Mouse (Mus musculus) thymus, adult 18-20 months (tissue): ENCODE measurements around the gene Elk4.

Experiments used
- DNase-seq, 2 experiments: peaks; one replicate each; pipeline ENCODE4 v3.0.0; 2022; ENCODE audit warnings: mixed read lengths in 2 of 2

Elk4 gene

GRCm38 (mm10) chr1:132069436-132069835 is 62.0 kb downstream of the Elk4 start:
- no peak for DNase-seq

- DNase-seq, result no peak
Observed at GRCm38 (mm10) chr1:132070659-132071058, 63.3 kb downstream of the Elk4 start.

GRCm38 (mm10) chr1:132075576-132075975 is 68.2 kb downstream of the Elk4 start:
- DNase-seq, result no peak

- DNase-seq, result no peak
Observed at GRCm38 (mm10) chr1:132078413-132078812, 71.0 kb downstream of the Elk4 start.
